Mouse (Mus musculus) brain, embryonic 14.5 days (tissue): ENCODE measurements around the gene Grap.

Experiments used
- CTCF ChIP-seq: fragments of 200-500 bp; IDR thresholded peaks from 2 replicates; pipeline ENCODE4 v1.5.1; 2012; ENCODE audit warnings: inconsistent platforms, mild to moderate bottlenecking, moderate library complexity, borderline replicate concordance; ENCODE audit not compliant: insufficient read depth, insufficient read length; ENCODE audit errors: extremely low read depth
- POLR2A ChIP-seq: fragments of 200-500 bp; IDR thresholded peaks from 2 replicates; pipeline ENCODE4 v1.6.1; 2012; ENCODE audit warnings: mild to moderate bottlenecking, inconsistent platforms, borderline replicate concordance; ENCODE audit not compliant: poor library complexity, insufficient read depth, insufficient read length, severe bottlenecking; ENCODE audit errors: extremely low read depth

DNA sequence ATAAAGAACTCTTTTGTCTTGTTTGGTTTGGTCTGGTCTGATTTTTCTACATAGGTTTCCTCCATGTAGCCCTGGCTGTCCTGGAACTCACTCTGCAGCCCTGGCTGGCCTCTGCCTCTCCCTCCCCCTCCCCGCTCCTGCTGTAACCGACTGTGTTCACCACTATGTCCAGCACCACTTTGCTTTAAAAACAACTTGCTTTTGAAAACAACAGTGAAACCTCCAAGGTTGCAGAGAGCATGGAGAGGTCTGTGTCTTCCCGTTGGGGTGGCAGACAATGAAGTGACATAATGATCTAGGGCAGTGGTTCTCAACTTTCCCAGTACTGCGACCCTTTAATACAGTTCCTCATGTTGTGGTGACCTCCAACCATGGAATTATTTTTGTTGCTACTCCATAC is 2.6 kb downstream of the Grap start:
- TF ChIP-seq CTCF (no peak), POLR2A (no peak)
